Mouse (Mus musculus) G1E (cell line): ENCODE results near the gene Emcn. TPM values are rescaled to one million over a fixed set of nuclear protein-coding genes. Genes with fewer than 3 reads are reported as not detected.

ENCODE experiments used
- ATAC-seq: 2 replicates; pipeline ENCODE4 v1.8.0; 2016; ENCODE audit warnings: mild to moderate bottlenecking; ENCODE audit not compliant: insufficient number of reproducible peaks, poor library complexity, low FRiP score, severe bottlenecking; ENCODE audit errors: extremely low read depth
- DNase-seq: peaks from one replicate; pipeline ENCODE4 v3.0.0; 2012; ENCODE audit warnings: low spot score
- H3K27me3 ChIP-seq: 2 replicates; pipeline ENCODE4 v1.6.1; 2012; ENCODE audit warnings: mild to moderate bottlenecking, low read length, inconsistent platforms; ENCODE audit not compliant: insufficient read depth
- H3K36me3 ChIP-seq: replicated peaks from 2 replicates; pipeline ENCODE3; 2012; ENCODE audit warnings: mild to moderate bottlenecking, inconsistent platforms
- H3K4me1 ChIP-seq: 2 replicates; pipeline ENCODE4 v1.6.1; 2012; ENCODE audit warnings: low read depth, low read length, inconsistent platforms, mixed read lengths; ENCODE audit not compliant: insufficient read depth
- H3K4me3 ChIP-seq: 2 replicates; pipeline ENCODE4 v1.5.1; 2012; ENCODE audit warnings: low read depth, mild to moderate bottlenecking, inconsistent platforms, low read length, moderate library complexity, mixed read lengths
- H3K9me3 ChIP-seq: replicated peaks from 2 replicates; pipeline ENCODE4 v1.6.1; 2012; ENCODE audit warnings: inconsistent platforms
- CTCF ChIP-seq: IDR thresholded peaks from 2 replicates; pipeline ENCODE4 v1.5.1; 2012; ENCODE audit warnings: low read depth, low read length, inconsistent platforms, mixed read lengths
- GATA1 ChIP-seq: IDR thresholded peaks from 2 replicates; pipeline ENCODE4 v1.6.1; 2012; ENCODE audit warnings: borderline replicate concordance, low read length, inconsistent platforms, mixed read lengths
- GATA2 ChIP-seq: IDR thresholded peaks from 2 replicates; pipeline ENCODE4 v1.6.1; 2012; ENCODE audit warnings: low read depth, low read length, inconsistent platforms, borderline replicate concordance
- POLR2AphosphoS5 ChIP-seq: IDR thresholded peaks from 2 replicates; pipeline ENCODE4 v1.6.1; 2012; ENCODE audit warnings: low read depth, low read length, inconsistent platforms; ENCODE audit not compliant: insufficient replicate concordance
- TAL1 ChIP-seq: conservative IDR thresholded peaks from 2 replicates; pipeline ENCODE4 v1.6.1; 2012; ENCODE audit warnings: low read depth, low read length, inconsistent platforms, mixed read lengths
- polyA plus RNA-seq: library from polyadenylated mRNA; stranded (reverse); fragments of >175 nt; gene quantifications from 2 replicates; pipeline ENCODE4 v1.2.3, GENCODE M21; 2012
- total RNA-seq, 2 experiments: library from RNA; stranded (forward) in 1 of 2; stranded (reverse) in 1 of 2; fragments of 200-1000 nt in 1 of 2; fragments of >200 nt in 1 of 2; fragmentation: Nextera tagmentation in 1 of 2; gene quantifications; 2 replicates each; pipeline ENCODE4 v1.2.3; 2014 to 2017

The Emcn gene
- total and polyA plus RNA-seq, 3 experiments = 0.16 TPM; not detected in 2

DNA sequence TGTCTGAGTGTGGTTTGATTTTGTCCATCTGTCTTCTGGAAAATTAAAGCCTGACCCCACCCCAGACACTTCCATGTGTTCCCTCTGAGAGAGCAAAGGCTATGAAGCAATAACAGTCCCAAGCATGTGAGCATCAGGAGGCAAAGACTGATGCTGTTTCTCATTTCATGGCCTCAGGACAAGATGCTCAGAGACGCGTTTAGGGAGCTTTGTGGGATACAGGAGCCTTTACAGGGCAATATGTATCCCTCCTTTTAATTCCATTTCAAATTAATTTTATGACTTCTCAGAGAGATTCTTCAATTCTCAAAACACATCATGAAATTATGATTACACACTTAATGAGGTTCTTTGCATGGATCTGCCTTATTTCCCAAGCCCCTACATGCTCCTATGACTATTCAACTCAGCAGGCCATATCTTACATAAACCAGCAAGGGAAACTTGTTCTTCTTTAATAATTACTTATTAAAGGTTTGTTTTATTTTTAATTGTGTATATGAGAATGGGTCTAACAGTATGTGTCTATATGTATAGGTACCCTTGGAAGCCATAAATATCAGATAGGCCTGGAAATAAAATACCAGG, 27.0 kb upstream of the Emcn start:
- DNase-seq (no peak), ATAC-seq (no peak)
- Histone ChIP-seq H3K4me3 (no peak overlapping the region), H3K36me3 (no peaks in the 10 kb centered on the region), H3K4me1 (no peaks in the 10 kb centered on the region), H3K27me3 (no peaks in the 10 kb centered on the region), H3K9me3 (no peaks in the 10 kb centered on the region)
- no peak for TF ChIP-seq CTCF
- TF ChIP-seq GATA2 = no peak

DNA sequence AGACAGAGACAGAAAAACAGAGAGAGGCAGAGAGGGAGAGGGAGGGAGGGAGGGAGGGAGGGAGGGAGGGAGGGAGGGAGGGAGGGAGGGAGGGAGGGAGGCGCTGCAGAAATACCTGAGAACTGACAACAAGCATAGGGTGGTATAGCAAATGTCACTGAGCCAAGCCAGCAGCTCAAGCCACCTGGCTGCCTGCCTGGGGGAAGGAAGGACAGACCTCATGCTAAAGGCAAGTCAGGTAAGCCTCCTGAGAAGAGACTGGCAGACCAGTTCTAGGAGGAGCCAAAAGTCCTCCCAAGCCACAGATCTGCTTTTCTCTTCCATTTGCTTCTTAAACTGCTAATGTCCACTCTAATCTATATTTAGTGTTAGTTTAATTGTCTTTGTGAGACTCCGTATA, 22.5 kb upstream of the Emcn start:
- DNase-seq (no peak), ATAC-seq (no peak)
- Histone ChIP-seq H3K27me3 (no peaks in the 10 kb centered on the region), H3K4me1 (no peaks in the 10 kb centered on the region), H3K4me3 (no peak overlapping the region), H3K36me3 (no peaks in the 10 kb centered on the region), H3K9me3 (no peaks in the 10 kb centered on the region)
- no peak for TF ChIP-seq GATA1
- TF ChIP-seq POLR2AphosphoS5 = no peak
- TF ChIP-seq TAL1 = no peak
- no peak for TF ChIP-seq CTCF
- TF ChIP-seq GATA2 = no peak

DNA sequence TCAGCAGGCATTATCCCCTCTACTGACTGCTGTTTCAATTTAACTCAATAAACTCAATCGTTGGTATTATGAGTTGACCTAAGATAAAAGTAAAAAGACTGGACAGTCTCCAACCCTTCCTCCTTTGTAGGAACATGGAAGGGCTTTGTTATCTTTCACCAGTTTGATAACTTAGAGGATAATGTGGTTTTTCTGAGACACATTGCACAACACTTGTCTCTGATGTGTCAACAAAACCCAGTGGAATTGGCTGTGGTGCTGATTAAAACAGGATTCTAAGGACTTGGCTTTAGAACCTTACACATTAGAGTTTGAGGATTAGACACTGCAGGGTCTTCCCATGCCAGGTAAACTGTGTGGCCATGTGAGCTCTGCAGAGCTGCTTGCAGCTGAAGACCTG, 20.9 kb upstream of the Emcn start:
- H3K9me3 ChIP-seq = no peaks in the 10 kb centered on the region
- no peaks in the 10 kb centered on the region for H3K36me3 ChIP-seq
- H3K27me3 ChIP-seq = no peaks in the 10 kb centered on the region
- TF ChIP-seq GATA2 = no peak
- no peak for TF ChIP-seq CTCF
- no peak overlapping the region for H3K4me3 ChIP-seq
- no peak for ATAC-seq
- no peak for DNase-seq
- H3K4me1 ChIP-seq = no peaks in the 10 kb centered on the region

DNA sequence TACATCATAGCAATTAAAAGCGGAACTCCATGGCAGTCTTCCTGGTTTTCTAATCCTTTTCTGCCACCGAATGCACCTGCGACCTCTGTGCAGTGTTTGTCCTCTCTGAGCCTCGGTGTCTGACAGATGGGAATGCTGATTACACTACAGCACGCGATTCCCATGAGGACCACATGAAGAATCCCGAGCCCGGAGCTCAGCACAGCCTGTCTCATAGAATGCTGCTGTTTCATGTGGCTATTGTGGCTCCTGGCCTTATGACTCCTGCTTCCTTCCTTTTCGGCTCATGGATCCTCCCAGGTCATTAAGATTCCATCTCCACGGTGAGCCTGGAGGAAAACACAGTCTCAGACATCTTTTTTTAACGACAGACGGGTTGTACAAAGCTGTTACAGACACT, 18.6 kb upstream of the Emcn start:
- H3K4me3 ChIP-seq = no peak overlapping the region
- DNase-seq = no peak
- no peak for ATAC-seq
- no peaks in the 10 kb centered on the region for H3K9me3 ChIP-seq
- H3K36me3 ChIP-seq = no peaks in the 10 kb centered on the region
- TF ChIP-seq GATA1 (no peak), GATA2 (no peak), CTCF (no peak), POLR2AphosphoS5 (no peak), TAL1 (no peak)
- H3K27me3 ChIP-seq = no peaks in the 10 kb centered on the region
- H3K4me1 ChIP-seq = no peaks in the 10 kb centered on the region

DNA sequence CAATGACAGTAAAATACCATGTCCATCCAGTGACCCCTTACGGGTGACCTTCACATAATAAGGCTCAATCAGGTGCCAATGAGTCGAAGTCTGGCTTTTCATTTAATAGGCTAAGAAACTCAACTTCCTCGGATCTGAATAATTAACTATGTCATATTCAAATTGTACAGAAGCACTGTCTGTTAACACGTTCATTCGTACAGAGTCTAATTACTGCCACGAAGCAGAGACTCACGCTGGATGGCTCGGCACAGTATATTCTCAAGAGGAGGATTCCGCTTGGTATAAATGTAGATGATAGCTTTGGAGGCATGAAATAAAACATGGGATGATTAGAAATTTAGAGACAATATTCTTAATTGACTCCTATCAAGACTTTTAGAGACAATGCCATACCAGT, 11.0 kb upstream of the Emcn start:
- no peak for DNase-seq
- Histone ChIP-seq H3K4me1 (no peaks in the 10 kb centered on the region), H3K36me3 (no peaks in the 10 kb centered on the region), H3K4me3 (no peak overlapping the region), H3K27me3 (no peaks in the 10 kb centered on the region), H3K9me3 (no peaks in the 10 kb centered on the region)
- TF ChIP-seq GATA1 = no peak
- TF ChIP-seq POLR2AphosphoS5 = no peak
- no peak for TF ChIP-seq CTCF
- TF ChIP-seq TAL1 = no peak
- TF ChIP-seq GATA2 = no peak
- no peak for ATAC-seq

DNA sequence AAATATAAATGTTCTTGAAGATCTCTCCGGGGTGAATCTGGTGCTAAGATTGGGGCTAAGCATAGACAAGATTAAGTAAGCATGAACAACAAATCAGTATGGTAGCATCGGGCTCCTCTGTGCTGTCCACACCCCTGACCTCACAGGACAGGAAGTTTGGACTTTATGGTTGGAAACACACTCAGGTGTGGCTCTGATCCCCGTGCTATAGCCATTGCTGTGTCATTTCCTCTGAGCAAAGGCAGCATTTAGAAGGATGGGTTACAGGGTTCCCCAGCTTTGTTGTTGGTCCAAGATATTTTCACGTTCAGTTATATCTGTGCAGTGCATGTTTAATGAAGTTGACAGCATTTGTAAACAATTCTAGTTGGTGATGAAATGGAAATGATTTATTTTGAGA, 9.9 kb upstream of the Emcn start:
- Histone ChIP-seq H3K4me1 (no peaks in the 10 kb centered on the region), H3K4me3 (no peak overlapping the region), H3K27me3 (no peaks in the 10 kb centered on the region), H3K9me3 (no peaks in the 10 kb centered on the region), H3K36me3 (no peaks in the 10 kb centered on the region)
- no peak for ATAC-seq
- DNase-seq = no peak
- TF ChIP-seq TAL1 (no peak), POLR2AphosphoS5 (no peak), CTCF (no peak), GATA1 (no peak), GATA2 (no peak)

DNA sequence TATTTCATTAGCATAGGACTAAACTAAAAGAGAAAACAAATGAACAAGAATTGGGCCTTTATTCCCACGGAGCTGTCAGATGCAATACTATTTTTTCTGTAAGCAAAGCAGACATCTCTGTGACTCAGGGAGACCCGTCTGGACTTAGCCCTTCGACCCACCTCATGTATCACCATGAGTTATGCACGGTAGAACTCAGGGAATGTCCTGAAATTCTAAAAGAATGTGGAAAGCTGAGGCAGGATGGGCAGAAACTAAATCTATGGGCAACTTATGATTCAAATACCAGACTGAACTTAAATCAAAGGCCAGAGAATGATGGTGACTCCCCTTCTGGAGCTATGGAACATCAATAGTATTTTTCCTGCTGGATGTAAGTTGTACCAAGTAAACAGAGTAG, 8.3 kb upstream of the Emcn start:
- TF ChIP-seq GATA1 = no peak
- no peak for TF ChIP-seq GATA2
- TF ChIP-seq CTCF = no peak
- TF ChIP-seq POLR2AphosphoS5 = no peak
- no peak for TF ChIP-seq TAL1
- no peaks in the 10 kb centered on the region for H3K9me3 ChIP-seq
- H3K27me3 ChIP-seq = no peaks in the 10 kb centered on the region
- ATAC-seq (no peak), DNase-seq (no peak)
- no peak overlapping the region for H3K4me3 ChIP-seq
- H3K36me3 ChIP-seq = no peaks in the 10 kb centered on the region
- H3K4me1 ChIP-seq = no peaks in the 10 kb centered on the region
